Mouse (Mus musculus): ENCODE results near the gene Tmem108. TPM values are rescaled to one million over a fixed set of nuclear protein-coding genes. Genes with fewer than 3 reads are reported as not detected.

Gene Tmem108
- polyA plus RNA-seq, 1 experiment from 2014 or later, result 13.0 TPM

- Histone ChIP-seq H3K9me3 (ENCODE audit: control insufficient read depth, low read length) (no peaks in the 10 kb centered on the region), H3K4me3 (ENCODE audit: low read length) (no peak overlapping the region), H3K27ac (ENCODE audit: low read length) (no peak overlapping the region), H3K27me3 (ENCODE audit: control insufficient read depth, insufficient read depth, low read depth, low read length) (no peaks in the 10 kb centered on the region), H3K4me2 (ENCODE audit: low read depth, low read length) (no peak overlapping the region), H3K36me3 (ENCODE audit: control insufficient read depth, insufficient read depth, low read length) (no peaks in the 10 kb centered on the region), H3K4me1 (replicated peaks; ENCODE audit: control insufficient read depth, insufficient read depth, low read length) (no peaks in the 10 kb centered on the region), H3K9ac (ENCODE audit: low read length) (no peak overlapping the region)
- ATAC-seq (ENCODE audit: low read depth), result no peak
- 91% methylated on average over 4 of the region's 4 CpGs for WGBS
These were observed 181.5 kb downstream of the Tmem108 start for GRCm38 (mm10) chr9:103580186-103580585.

GRCm38 (mm10) chr9:103579411-103580026 is 182.1 kb downstream of the Tmem108 start:
- Histone ChIP-seq H3K27me3 (ENCODE audit: control insufficient read depth, insufficient read depth, low read depth, low read length) (no peaks in the 10 kb centered on the region), H3K9ac (ENCODE audit: low read length) (no peak overlapping the region), H3K27ac (ENCODE audit: low read length) (no peak overlapping the region), H3K4me1 (replicated peaks; ENCODE audit: control insufficient read depth, insufficient read depth, low read length) (no peaks in the 10 kb centered on the region; the same call in 1 of the 2 replicates), H3K9me3 (ENCODE audit: control insufficient read depth, low read length) (no peaks in the 10 kb centered on the region), H3K4me3 (ENCODE audit: low read length) (no peak overlapping the region), H3K36me3 (ENCODE audit: control insufficient read depth, insufficient read depth, low read length) (no peaks in the 10 kb centered on the region), H3K4me2 (ENCODE audit: low read depth, low read length) (no peak overlapping the region)
- ATAC-seq (ENCODE audit: low read depth), result no peak
- WGBS, result 78% methylated on average over 9 of the region's 9 CpGs

GRCm38 (mm10) chr9:103577731-103578130 is 183.9 kb downstream of the Tmem108 start:
- H3K4me2 ChIP-seq (ENCODE audit: low read depth, low read length), result no peak overlapping the region
- no peak for ATAC-seq (ENCODE audit: low read depth)
- H3K4me1 ChIP-seq (replicated peaks; ENCODE audit: control insufficient read depth, insufficient read depth, low read length), result peaks cover 3% of the 10 kb centered on the region
- no peak overlapping the region for H3K9ac ChIP-seq (ENCODE audit: low read length)
- no peak overlapping the region for H3K27ac ChIP-seq (ENCODE audit: low read length)
- WGBS, result 68% methylated on average over 4 of the region's 4 CpGs
- no peaks in the 10 kb centered on the region for H3K9me3 ChIP-seq (ENCODE audit: control insufficient read depth, low read length)
- H3K36me3 ChIP-seq (ENCODE audit: control insufficient read depth, insufficient read depth, low read length), result no peaks in the 10 kb centered on the region
- no peak overlapping the region for H3K4me3 ChIP-seq (ENCODE audit: low read length)
- no peaks in the 10 kb centered on the region for H3K27me3 ChIP-seq (ENCODE audit: control insufficient read depth, insufficient read depth, low read depth, low read length)

- Histone ChIP-seq H3K27ac (ENCODE audit: low read length) (no peak overlapping the region), H3K36me3 (ENCODE audit: control insufficient read depth, insufficient read depth, low read length) (no peaks in the 10 kb centered on the region), H3K27me3 (ENCODE audit: control insufficient read depth, insufficient read depth, low read depth, low read length) (no peaks in the 10 kb centered on the region), H3K9ac (ENCODE audit: low read length) (no peak overlapping the region), H3K9me3 (ENCODE audit: control insufficient read depth, low read length) (no peaks in the 10 kb centered on the region), H3K4me2 (ENCODE audit: low read depth, low read length) (no peak overlapping the region), H3K4me1 (replicated peaks; ENCODE audit: control insufficient read depth, insufficient read depth, low read length) (peaks cover 3% of the 10 kb centered on the region), H3K4me3 (ENCODE audit: low read length) (no peak overlapping the region)
- WGBS, result 87% methylated on average over 5 of the region's 5 CpGs
- ATAC-seq (ENCODE audit: low read depth), result no peak
These were observed 184.5 kb downstream of the Tmem108 start for GRCm38 (mm10) chr9:103577181-103577580.

GRCm38 (mm10) chr9:103575901-103576300 is 185.7 kb downstream of the Tmem108 start:
- Histone ChIP-seq H3K9ac (ENCODE audit: low read length) (no peak overlapping the region), H3K4me1 (replicated peaks; ENCODE audit: control insufficient read depth, insufficient read depth, low read length) (peaks cover 3% of the 10 kb centered on the region), H3K4me2 (ENCODE audit: low read depth, low read length) (no peak overlapping the region), H3K9me3 (ENCODE audit: control insufficient read depth, low read length) (no peaks in the 10 kb centered on the region), H3K36me3 (ENCODE audit: control insufficient read depth, insufficient read depth, low read length) (no peaks in the 10 kb centered on the region), H3K4me3 (ENCODE audit: low read length) (no peak overlapping the region), H3K27me3 (ENCODE audit: control insufficient read depth, insufficient read depth, low read depth, low read length) (no peaks in the 10 kb centered on the region), H3K27ac (ENCODE audit: low read length) (no peak overlapping the region)
- ATAC-seq (ENCODE audit: low read depth), result no peak
- 90% methylated on average over 5 of the region's 5 CpGs for WGBS

- peaks cover 3% of the 10 kb centered on the region for H3K4me1 ChIP-seq (replicated peaks; ENCODE audit: control insufficient read depth, insufficient read depth, low read length)
- H3K9ac ChIP-seq (ENCODE audit: low read length), result no peak overlapping the region
- no peak overlapping the region for H3K4me2 ChIP-seq (ENCODE audit: low read depth, low read length)
- no peak overlapping the region for H3K4me3 ChIP-seq (ENCODE audit: low read length)
- no peak overlapping the region for H3K27ac ChIP-seq (ENCODE audit: low read length)
- 6% methylated on average over 5 of the region's 5 CpGs for WGBS
- ATAC-seq (ENCODE audit: low read depth), result no peak
- no peaks in the 10 kb centered on the region for H3K9me3 ChIP-seq (ENCODE audit: control insufficient read depth, low read length)
- no peaks in the 10 kb centered on the region for H3K36me3 ChIP-seq (ENCODE audit: control insufficient read depth, insufficient read depth, low read length)
- no peaks in the 10 kb centered on the region for H3K27me3 ChIP-seq (ENCODE audit: control insufficient read depth, insufficient read depth, low read depth, low read length)
These were observed 187.5 kb downstream of the Tmem108 start for GRCm38 (mm10) chr9:103573994-103574750.

- H3K9ac ChIP-seq (ENCODE audit: low read length), result no peak overlapping the region
- no peak overlapping the region for H3K4me3 ChIP-seq (ENCODE audit: low read length)
- H3K4me1 ChIP-seq (replicated peaks; ENCODE audit: control insufficient read depth, insufficient read depth, low read length), result peaks cover 3% of the 10 kb centered on the region
- 64% methylated on average over 14 of the region's 14 CpGs for WGBS
- ATAC-seq (ENCODE audit: low read depth), result no peak
- H3K9me3 ChIP-seq (ENCODE audit: control insufficient read depth, low read length), result no peaks in the 10 kb centered on the region
- no peaks in the 10 kb centered on the region for H3K27me3 ChIP-seq (ENCODE audit: control insufficient read depth, insufficient read depth, low read depth, low read length)
- no peaks in the 10 kb centered on the region for H3K36me3 ChIP-seq (ENCODE audit: control insufficient read depth, insufficient read depth, low read length)
- no peak overlapping the region for H3K27ac ChIP-seq (ENCODE audit: low read length)
- no peak overlapping the region for H3K4me2 ChIP-seq (ENCODE audit: low read depth, low read length)
These were observed 191.4 kb downstream of the Tmem108 start for GRCm38 (mm10) chr9:103570158-103570741.

- no peaks in the 10 kb centered on the region for H3K27me3 ChIP-seq (ENCODE audit: control insufficient read depth, insufficient read depth, low read depth, low read length)
- no peaks in the 10 kb centered on the region for H3K36me3 ChIP-seq (ENCODE audit: control insufficient read depth, insufficient read depth, low read length)
- H3K9me3 ChIP-seq (ENCODE audit: control insufficient read depth, low read length), result no peaks in the 10 kb centered on the region
- no peak overlapping the region for H3K4me3 ChIP-seq (ENCODE audit: low read length)
- H3K4me2 ChIP-seq (ENCODE audit: low read depth, low read length), result no peak overlapping the region
- H3K4me1 ChIP-seq (replicated peaks; ENCODE audit: control insufficient read depth, insufficient read depth, low read length), result no peaks in the 10 kb centered on the region
- WGBS, result 73% methylated on average over 9 of the region's 9 CpGs
- no peak overlapping the region for H3K9ac ChIP-seq (ENCODE audit: low read length)
- H3K27ac ChIP-seq (ENCODE audit: low read length), result no peak overlapping the region
- no peak for ATAC-seq (ENCODE audit: low read depth)
These were observed 192.7 kb downstream of the Tmem108 start for GRCm38 (mm10) chr9:103568983-103569382.

GRCm38 (mm10) chr9:103565186-103565585 is 196.5 kb downstream of the Tmem108 start:
- no peaks in the 10 kb centered on the region for H3K4me1 ChIP-seq (replicated peaks; ENCODE audit: control insufficient read depth, insufficient read depth, low read length)
- no peaks in the 10 kb centered on the region for H3K9me3 ChIP-seq (ENCODE audit: control insufficient read depth, low read length)
- no peaks in the 10 kb centered on the region for H3K27me3 ChIP-seq (ENCODE audit: control insufficient read depth, insufficient read depth, low read depth, low read length)
- H3K27ac ChIP-seq (ENCODE audit: low read length), result no peak overlapping the region
- no peak overlapping the region for H3K4me2 ChIP-seq (ENCODE audit: low read depth, low read length)
- WGBS, result 80% methylated on average over 9 of the region's 9 CpGs
- H3K9ac ChIP-seq (ENCODE audit: low read length), result no peak overlapping the region
- no peaks in the 10 kb centered on the region for H3K36me3 ChIP-seq (ENCODE audit: control insufficient read depth, insufficient read depth, low read length)
- no peak overlapping the region for H3K4me3 ChIP-seq (ENCODE audit: low read length)
- ATAC-seq (ENCODE audit: low read depth), result no peak

Data from lung, embryonic 16.5 days (tissue).